ENCODE assay signal across 17 mouse cellular contexts in the genomic region with DNA sequence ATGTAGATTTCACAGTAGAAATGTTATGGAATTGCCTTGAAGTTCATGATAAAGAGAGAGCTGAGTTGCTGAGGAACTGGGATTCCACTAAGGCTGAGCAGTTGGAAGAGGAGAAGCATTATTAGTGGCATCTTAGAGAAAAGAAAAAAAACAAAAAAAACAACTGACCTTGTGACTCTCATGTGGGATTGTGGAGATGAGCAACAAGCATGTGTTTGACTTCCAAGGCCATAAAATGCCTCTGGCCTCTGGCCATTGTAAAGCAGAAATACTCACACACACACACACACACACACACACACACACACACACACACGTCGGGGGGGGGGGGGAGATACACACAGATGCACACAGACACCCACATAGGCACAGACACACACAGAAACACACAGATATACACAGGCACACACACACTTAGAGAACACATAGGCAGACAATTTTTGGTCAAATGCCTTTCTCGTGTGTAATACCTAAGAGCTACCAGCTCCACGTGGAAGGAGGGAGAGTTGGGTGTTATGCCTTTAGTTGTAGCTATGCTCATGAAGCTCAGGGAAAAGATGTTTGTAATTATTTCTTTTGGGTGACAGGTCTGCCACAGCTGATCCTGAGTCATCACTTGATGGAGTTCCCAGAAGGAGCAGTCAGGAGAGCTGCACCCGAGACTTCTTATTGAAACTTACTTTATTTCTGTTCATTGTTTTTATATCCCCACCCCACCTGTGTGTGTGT. TPM values are rescaled to one million over a fixed set of nuclear protein-coding genes. Genes with fewer than 3 reads are reported as not detected.
DNase-seq lines count a peak whose midpoint lies in the region; TF ChIP-seq lines count a peak whose summit lies in the region.
"Had no signal": no experiment of that assay in that cellular context is flagged by ENCODE, and none has a peak within 500 bp of the region (broad histone marks: within the 10 kb centered on the region; RNA-seq: fewer than 3 reads in every experiment).

No protein-coding gene starts in this region.

- H3K36me3 ChIP-seq in thymus, adult 2 months (ENCODE audit: control insufficient read depth, insufficient read depth, low read length): no peaks in the 10 kb centered on the region
- H3K36me3 ChIP-seq: heart, embryonic 12.5 days; hindbrain, embryonic 12.5 days; limb, embryonic 13.5 days; liver, embryonic 13.5 days; lung, embryonic 15.5 days; neural tube, embryonic 12.5 days had no signal

- H3K27me3 ChIP-seq in thymus, adult 2 months (ENCODE audit: control insufficient read depth, insufficient read depth, low read length): no peaks in the 10 kb centered on the region
- H3K27me3 ChIP-seq: heart, embryonic 12.5 days; hindbrain, embryonic 12.5 days; limb, embryonic 13.5 days; liver, embryonic 13.5 days; lung, embryonic 15.5 days; neural tube, embryonic 12.5 days had no signal

- H3K4me1 ChIP-seq in bone marrow macrophage, adult 2 months (ENCODE audit: control insufficient read depth, insufficient read depth, low read length): peaks cover 20% of the 10 kb centered on the region
- no peaks in the 10 kb centered on the region for H3K4me1 ChIP-seq in thymus, adult 2 months (replicated peaks; ENCODE audit: control insufficient read depth, insufficient read depth, low read length)
- H3K4me1 ChIP-seq: hindbrain, embryonic 12.5 days; liver, embryonic 13.5 days; neural tube, embryonic 12.5 days had no signal

- no peak overlapping the region for H3K4me3 ChIP-seq in bone marrow macrophage, adult 2 months (ENCODE audit: insufficient read depth, low read length)
- H3K4me3 ChIP-seq in thymus, adult 2 months (ENCODE audit: control insufficient read depth, insufficient read depth, low read length): no peak overlapping the region
- H3K4me3 ChIP-seq: heart, embryonic 12.5 days; hindbrain, embryonic 12.5 days; limb, embryonic 13.5 days; liver, embryonic 13.5 days; lung, embryonic 15.5 days; neural tube, embryonic 12.5 days had no signal

- no peak for TF ChIP-seq CTCF in bone marrow macrophage, adult 2 months (IDR thresholded peaks at IDR 0.05; ENCODE audit: low read depth, low read length)
- TF ChIP-seq CTCF in thymus, adult 2 months (IDR thresholded peaks at IDR 0.05; ENCODE audit: borderline replicate concordance, control insufficient read depth, extremely low read depth, insufficient read depth, low read length, poor library complexity): no peak

- peak overlapping the region; percentile 90 for H3K27ac ChIP-seq in bone marrow macrophage, adult 2 months (ENCODE audit: insufficient read depth, low read depth, low read length)
- H3K27ac ChIP-seq in thymus, adult 2 months (ENCODE audit: control insufficient read depth, insufficient read depth, low read length): no peak overlapping the region
- H3K27ac ChIP-seq: hindbrain, embryonic 12.5 days; limb, embryonic 13.5 days; liver, embryonic 13.5 days; lung, embryonic 15.5 days; neural tube, embryonic 12.5 days had no signal

- 85% methylated on average over 4 of the region's 5 CpGs for WGBS in thymus, adult 2 months

- no peak for TF ChIP-seq POLR2A in bone marrow macrophage, adult 2 months (IDR thresholded peaks at IDR 0.05; ENCODE audit: borderline replicate concordance, low read depth, low read length)
- no peak for TF ChIP-seq POLR2A in thymus, adult 2 months (IDR thresholded peaks at IDR 0.05; ENCODE audit: control insufficient read depth, extremely low read depth, insufficient read depth, low read length, poor library complexity)

- DNase-seq in gastrocnemius, adult 18-20 months (ENCODE audit: low spot score): peak; percentile 18
- no peak for DNase-seq in gastrocnemius, adult 8-10 months (ENCODE audit: low spot score in 2 of 2)
- peak; percentile 87 for DNase-seq in NIH3T3 (ENCODE audit: low read depth)
- DNase-seq in skeletal muscle tissue, adult 2 months (ENCODE audit: low read depth, low spot score): peak; percentile 33
- DNase-seq in embryo, embryonic 10 days (ENCODE audit: low spot score): no peak
- no peak for DNase-seq in thymus, adult 2 months
- DNase-seq in thymus, postnatal 14 days: no peak
- DNase-seq: cerebellum, adult 11-12 months; cerebellum, postnatal 25 days; liver, embryonic 13.5 days; right cerebral cortex, adult 18-20 months had no signal

RNA-seq across cellular contexts. Expression of a gene that starts 52.4 kb away (rescaled TPM):
- total RNA-seq in gastrocnemius, adult 18-20 months (2021): 10 to 100 TPM; 17.7 to 42.4 TPM
- total RNA-seq in gastrocnemius, adult 8-10 months (2022): 10 to 100 TPM; 22.7 to 34.2 (median 28.1) TPM
- 37.1 and 37.3 TPM in 2 replicates for polyA plus RNA-seq in bone marrow macrophage, adult 2 months (2012; ENCODE audit: insufficient read depth, insufficient read length, missing spikeins)
- 3.8 and 5.5 TPM in 2 replicates for polyA plus RNA-seq in thymus, adult 2 months (2012; rRNA removed)

Comparison
In these comparisons a context has a peak if more than half of its experiments do, and no peak if none do; other contexts are left out.
1. DNase-seq: peak in gastrocnemius, adult 18-20 months (single experiment), NIH3T3 (single experiment) and skeletal muscle tissue, adult 2 months (single experiment); none in gastrocnemius, adult 8-10 months (0 of 2), embryo, embryonic 10 days (single experiment), thymus, adult 2 months (single experiment) and thymus, postnatal 14 days (single experiment).